Mouse (Mus musculus) heart, adult 9 months (tissue): ENCODE data around the gene Olfr523.
"Not testable (repeated sequence)": the region's sequence is repeated elsewhere in the genome, so short reads cannot be mapped to it uniquely, and the experiment has no call there.

ENCODE experiments used
- DNase-seq, 2 experiments: peaks; one replicate each; pipeline ENCODE4 v3.0.0; 2022; ENCODE audit warnings: low spot score in 2 of 2

The Olfr523 gene

GRCm38 (mm10) chr7:140172936-140173335, at the start of gene Olfr523:
Gene Olfr523, plus strand, starts transcription at chr7:140173217.
- no peak for DNase-seq

GRCm38 (mm10) chr7:140124382-140124781, 48.6 kb upstream of the Olfr523 start:
- DNase-seq, result no peak

- DNase-seq, result peak; percentile 90 to 93
Measured at GRCm38 (mm10) chr7:140125278-140126021, 47.6 kb upstream of the Olfr523 start.

GRCm38 (mm10) chr7:140126022-140126350, 47.0 kb upstream of the Olfr523 start:
- no peak for DNase-seq

GRCm38 (mm10) chr7:140126934-140127333, 46.1 kb upstream of the Olfr523 start:
- DNase-seq, result no peak

GRCm38 (mm10) chr7:140127911-140128310, 45.1 kb upstream of the Olfr523 start:
- peak in 1 of 2 experiments; percentile 31 for DNase-seq

- not testable (repeated sequence) for DNase-seq
Measured at GRCm38 (mm10) chr7:140132184-140132583, 40.8 kb upstream of the Olfr523 start.

GRCm38 (mm10) chr7:140134033-140134432, 39.0 kb upstream of the Olfr523 start:
- not testable (repeated sequence) for DNase-seq

GRCm38 (mm10) chr7:140135106-140135770, 37.8 kb upstream of the Olfr523 start:
- no peak for DNase-seq

- DNase-seq, result peak; percentile 92 to 95
Measured at GRCm38 (mm10) chr7:140137135-140138020, 35.6 kb upstream of the Olfr523 start, which contains the start of gene Mtg1. Gene Mtg1, plus strand, starts transcription at chr7:140137564.

GRCm38 (mm10) chr7:140138021-140138310, 35.1 kb upstream of the Olfr523 start:
- no peak for DNase-seq

- DNase-seq, result peak in 1 of 2 experiments; percentile 56
Measured at GRCm38 (mm10) chr7:140141350-140141749, 31.7 kb upstream of the Olfr523 start.

GRCm38 (mm10) chr7:140144550-140144949, 28.5 kb upstream of the Olfr523 start:
- DNase-seq, result no peak

GRCm38 (mm10) chr7:140153383-140153782, 19.6 kb upstream of the Olfr523 start:
- no peak for DNase-seq

- no peak for DNase-seq
Measured at GRCm38 (mm10) chr7:140153829-140154217, 19.2 kb upstream of the Olfr523 start.

GRCm38 (mm10) chr7:140154218-140154927, 18.6 kb upstream of the Olfr523 start, which contains the start of gene Sprn:
Gene Sprn, minus strand, starts transcription at chr7:140154877.
- no peak for DNase-seq

GRCm38 (mm10) chr7:140160363-140160762, 12.7 kb upstream of the Olfr523 start:
- DNase-seq, result no peak

GRCm38 (mm10) chr7:140164664-140165063, 8.4 kb upstream of the Olfr523 start, which contains the start of gene Olfr522:
Gene Olfr522, minus strand, starts transcription at chr7:140164764.
- DNase-seq, result no peak

- no peak for DNase-seq
Measured at GRCm38 (mm10) chr7:140167950-140168349, 5.1 kb upstream of the Olfr523 start.

GRCm38 (mm10) chr7:140169386-140169785, 3.6 kb upstream of the Olfr523 start:
- DNase-seq, result no peak

GRCm38 (mm10) chr7:140170863-140171262, 2.2 kb upstream of the Olfr523 start:
- no peak for DNase-seq

GRCm38 (mm10) chr7:140179176-140179575, 6.2 kb downstream of the Olfr523 start:
- no peak for DNase-seq
